Mouse (Mus musculus) MEL (cell line): ENCODE results near the gene Dlx1. TPM values are rescaled to one million over a fixed set of nuclear protein-coding genes. Genes with fewer than 3 reads are reported as not detected.

Experiments
- DNase-seq: peaks from one replicate; pipeline ENCODE4 v3.0.0; 2011; ENCODE audit warnings: low read depth, low spot score
- H3K27ac ChIP-seq: 2 replicates; pipeline ENCODE4 v1.5.1; 2012; ENCODE audit warnings: low read depth, mild to moderate bottlenecking, control low read depth, low read length, moderate library complexity; ENCODE audit not compliant: control insufficient read depth
- H3K27me3 ChIP-seq, 2 experiments: fragments of 150-350 bp in 1 of 2; sonication (generic) in 1 of 2; 2 replicates each; pipeline ENCODE4 v1.6.1; 2012; ENCODE audit warnings: low read length in 2 of 2, mild to moderate bottlenecking in 2 of 2, improper control_type of control experiment in 1 of 2, moderate library complexity in 1 of 2; ENCODE audit not compliant: insufficient read depth in 2 of 2, control insufficient read depth in 1 of 2
- H3K36me3 ChIP-seq, 2 experiments: 2 replicates each; pipeline ENCODE4 v1.6.1; 2012 to 2014; ENCODE audit warnings: low read length in 2 of 2, improper control_type of control experiment in 1 of 2, inconsistent platforms in 1 of 2, mild to moderate bottlenecking in 1 of 2; ENCODE audit not compliant: insufficient read depth in 2 of 2, control insufficient read depth in 1 of 2
- H3K4me1 ChIP-seq, 2 experiments: fragments of 150-350 bp in 1 of 2; sonication (generic) in 1 of 2; 2 replicates each; pipeline ENCODE4 v1.6.1; 2012; ENCODE audit warnings: low read length in 2 of 2, improper control_type of control experiment in 1 of 2, mild to moderate bottlenecking in 1 of 2; ENCODE audit not compliant: insufficient read depth in 2 of 2, control insufficient read depth in 1 of 2
- H3K4me3 ChIP-seq, 2 experiments: fragments of 150-350 bp in 1 of 2; sonication (generic) in 1 of 2; 2 replicates each; pipeline ENCODE4 v1.5.1; 2012; ENCODE audit warnings: low read depth in 2 of 2, low read length in 2 of 2, mild to moderate bottlenecking in 2 of 2, moderate library complexity in 2 of 2, control low read depth in 1 of 2, improper control_type of control experiment in 1 of 2; ENCODE audit not compliant: control insufficient read depth in 1 of 2, insufficient read depth in 1 of 2
- H3K79me2 ChIP-seq: 2 replicates; pipeline ENCODE4 v1.6.1; 2012; ENCODE audit warnings: mild to moderate bottlenecking, low read length, moderate library complexity; ENCODE audit not compliant: control insufficient read depth, poor library complexity, insufficient read depth
- H3K9ac ChIP-seq: 2 replicates; pipeline ENCODE4 v1.6.1; 2012; ENCODE audit warnings: low read depth, mild to moderate bottlenecking, control low read depth, low read length, moderate library complexity; ENCODE audit not compliant: control insufficient read depth, poor library complexity, severe bottlenecking
- H3K9me3 ChIP-seq: fragments of 150-350 bp; sonication (generic); replicated peaks from 2 replicates; pipeline ENCODE4 v1.6.1; 2012; ENCODE audit warnings: mild to moderate bottlenecking, low read length, improper control_type of control experiment, moderate library complexity; ENCODE audit not compliant: insufficient read depth
- BHLHE40 ChIP-seq: IDR thresholded peaks from 2 replicates; pipeline ENCODE4 v1.6.1; 2012; ENCODE audit warnings: low read depth, mild to moderate bottlenecking, inconsistent platforms, low read length, improper control_type of control experiment, borderline replicate concordance
- CHD2 ChIP-seq: IDR thresholded peaks from 2 replicates; pipeline ENCODE4 v1.6.1; 2011; ENCODE audit warnings: low read length, improper control_type of control experiment
- EP300 ChIP-seq, 2 experiments: IDR thresholded peaks; 2 replicates each; pipeline ENCODE4 v1.6.1; 2011; ENCODE audit warnings: improper control_type of control experiment in 2 of 2, low read length in 2 of 2, low read depth in 1 of 2, mild to moderate bottlenecking in 1 of 2
- GATA1 ChIP-seq: IDR thresholded peaks from 2 replicates; pipeline ENCODE4 v1.6.1; 2011; ENCODE audit warnings: low read depth, low read length, improper control_type of control experiment
- JUND ChIP-seq: IDR thresholded peaks from 2 replicates; pipeline ENCODE4 v1.6.1; 2011; ENCODE audit warnings: low read depth, mild to moderate bottlenecking, improper control_type of control experiment, low read length
- MAX ChIP-seq: IDR thresholded peaks from 2 replicates; pipeline ENCODE4 v1.6.1; 2011; ENCODE audit warnings: low read length, improper control_type of control experiment
- MXI1 ChIP-seq: IDR thresholded peaks from 2 replicates; pipeline ENCODE4 v1.6.1; 2011; ENCODE audit warnings: mild to moderate bottlenecking, low read depth, low read length, improper control_type of control experiment
- MYB ChIP-seq: IDR thresholded peaks from 2 replicates; pipeline ENCODE4 v1.6.1; 2011; ENCODE audit warnings: mild to moderate bottlenecking, low read depth, low read length, improper control_type of control experiment
- NELFE ChIP-seq: IDR thresholded peaks from 2 replicates; pipeline ENCODE4 v1.6.1; 2011; ENCODE audit warnings: low read depth, low read length, improper control_type of control experiment
- POLR2A ChIP-seq, 2 experiments: IDR thresholded peaks; 2 replicates each; pipeline ENCODE4 v1.6.1; 2011 to 2012; ENCODE audit warnings: low read length in 2 of 2, mild to moderate bottlenecking in 2 of 2, control low read depth in 1 of 2, improper control_type of control experiment in 1 of 2, low read depth in 1 of 2, moderate library complexity in 1 of 2; ENCODE audit not compliant: control insufficient read depth in 1 of 2, insufficient read depth in 1 of 2, poor library complexity in 1 of 2
- POLR2AphosphoS5 ChIP-seq: IDR thresholded peaks from 2 replicates; pipeline ENCODE4 v1.6.1; 2012; ENCODE audit warnings: low read depth, borderline replicate concordance, mild to moderate bottlenecking, inconsistent platforms, low read length, moderate library complexity, mixed read lengths
- RCOR1 ChIP-seq: IDR thresholded peaks from 2 replicates; pipeline ENCODE4 v1.6.1; 2012; ENCODE audit warnings: low read depth, mild to moderate bottlenecking, inconsistent platforms, low read length, improper control_type of control experiment
- TAL1 ChIP-seq: IDR thresholded peaks from 2 replicates; pipeline ENCODE4 v1.6.1; 2012; ENCODE audit warnings: mild to moderate bottlenecking, inconsistent platforms, low read length, moderate library complexity, mixed read lengths
- TCF12 ChIP-seq: IDR thresholded peaks from 2 replicates; pipeline ENCODE4 v1.6.1; 2014; ENCODE audit warnings: low read depth, mild to moderate bottlenecking, inconsistent platforms, low read length, improper control_type of control experiment, moderate library complexity
- UBTF ChIP-seq: IDR thresholded peaks from 2 replicates; pipeline ENCODE4 v1.6.1; 2012; ENCODE audit warnings: low read depth, mild to moderate bottlenecking, inconsistent platforms, low read length, improper control_type of control experiment, moderate library complexity, borderline replicate concordance; ENCODE audit not compliant: insufficient read depth
- ZC3H11A ChIP-seq: IDR thresholded peaks from 2 replicates; pipeline ENCODE4 v1.6.1; 2012; ENCODE audit warnings: low read depth, mild to moderate bottlenecking, inconsistent platforms, low read length, improper control_type of control experiment
- ZKSCAN1 ChIP-seq: IDR thresholded peaks from 2 replicates; pipeline ENCODE4 v1.6.1; 2012; ENCODE audit warnings: low read depth, mild to moderate bottlenecking, inconsistent platforms, low read length, improper control_type of control experiment, moderate library complexity
- ZMIZ1 ChIP-seq: IDR thresholded peaks from 2 replicates; pipeline ENCODE4 v1.6.1; 2012; ENCODE audit warnings: low read depth, mild to moderate bottlenecking, inconsistent platforms, low read length, improper control_type of control experiment, moderate library complexity
- polyA plus RNA-seq, 2 experiments: library from polyadenylated mRNA; stranded (reverse) in 1 of 2; unstranded in 1 of 2; fragments of >175 nt in 1 of 2; fragments of >200 nt in 1 of 2; gene quantifications; 2 replicates each; pipeline versions ENCODE4 v1.2.1 to v1.2.4; 2012; ENCODE audit warnings: low replicate concordance in 2 of 2, low read depth in 1 of 2; ENCODE audit not compliant: insufficient read length in 2 of 2, insufficient read depth in 1 of 2, missing spikeins in 1 of 2
- total RNA-seq: library from RNA; depleted of rRNA; stranded (reverse); fragments of 300-350 nt; gene quantifications from 2 replicates; pipeline ENCODE4 v1.2.3, GENCODE M21; 2012

Dlx1 gene
- total and polyA plus RNA-seq, 3 experiments: 3.4 to 11.8 TPM; not detected in 1

DNA sequence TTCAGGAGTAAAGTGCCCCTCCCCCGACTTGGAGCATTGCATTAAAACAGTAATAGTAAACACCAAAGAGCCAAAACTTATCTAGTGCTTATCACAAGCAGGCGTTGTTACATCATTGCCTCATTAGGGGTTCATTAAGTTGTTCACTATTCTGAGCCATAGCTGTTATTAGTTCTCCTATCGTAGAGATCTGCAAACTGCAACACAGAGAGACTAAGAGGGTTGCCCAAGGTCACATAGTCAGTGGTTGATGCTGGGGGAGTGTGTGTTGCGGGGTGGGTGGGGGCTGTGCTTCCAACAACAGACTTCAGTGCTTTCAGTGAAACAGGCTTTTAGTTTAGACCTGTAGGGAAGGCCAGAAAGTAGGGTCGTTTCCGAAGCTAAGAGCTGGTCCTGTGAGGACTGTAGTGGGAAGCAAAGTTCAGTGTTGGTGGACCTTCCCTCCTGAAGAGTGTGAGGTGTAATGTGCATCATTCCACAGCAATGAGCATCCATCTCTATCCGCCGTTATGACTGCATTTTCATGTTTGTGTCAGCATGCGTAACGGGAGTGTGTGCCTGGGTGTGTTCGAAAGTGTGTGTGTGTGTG lies 14.4 kb downstream of the Dlx1 start (continued):
- TF ChIP-seq ZC3H11A (no peak), EP300 (IDR thresholded peaks at IDR 0.05; ENCODE audit: low read depth in 1 of 2, low read length in 2 of 2) (peak; percentile 41 to 72; a peak in 2 of 4 replicates), UBTF (no peak), POLR2AphosphoS5 (no peak), NELFE (no peak; the same call in 1 of the 2 replicates), ZKSCAN1 (no peak), TCF12 (peak; percentile 55; the same call in 1 of the 2 replicates), MAX (0 out of 2 replicates have a peak, but pooled peaks have one; percentile 34), RCOR1 (0 out of 2 replicates have a peak, but pooled peaks have one; percentile 15), GATA1 (peak; percentile 80), MYB (no peak), ZMIZ1 (peak; percentile 61), BHLHE40 (peak; percentile 42; the same call in 1 of the 2 replicates), CHD2 (peak; percentile 29; the same call in 1 of the 2 replicates), TAL1 (no peak)
- TF ChIP-seq, all 39 proteins: peak for 16

- peak overlapping the region; percentile 71 for H3K27ac ChIP-seq
- H3K9ac ChIP-seq: peak overlapping the region; percentile 70
- H3K9me3 ChIP-seq: no peaks in the 10 kb centered on the region
- TF ChIP-seq UBTF: peak; percentile 93; the same call in 1 of the 2 replicates
- 0 out of 2 replicates have a peak, but pooled peaks have one; percentile 49 for TF ChIP-seq MXI1
- 0 out of 4 replicates have a peak, but pooled peaks of 1 of the 2 experiments have one; percentile 24 for TF ChIP-seq POLR2A (IDR thresholded peaks at IDR 0.05; ENCODE audit: control insufficient read depth in 1 of 2, insufficient read depth in 1 of 2, low read depth in 1 of 2, low read length in 2 of 2, poor library complexity in 1 of 2)
- no peak for TF ChIP-seq JUND
- peak overlapping the region; percentile 60 to 86 for H3K4me3 ChIP-seq
- no peaks in the 10 kb centered on the region for H3K27me3 ChIP-seq
- H3K4me1 ChIP-seq: peaks cover 9 to 16% of the 10 kb centered on the region in 2 experiments; a peak in 3 of 4 replicates
- DNase-seq: peak; percentile 75
- H3K36me3 ChIP-seq: peaks cover 0 to 12% of the 10 kb centered on the region in 2 experiments; a peak in 2 of 4 replicates
- H3K79me2 ChIP-seq: no peaks in the 10 kb centered on the region
Observed at GRCm38 (mm10) chr2:71542816-71543301, 14.9 kb downstream of the Dlx1 start.
